Mouse (Mus musculus) midbrain, embryonic 12.5 days (tissue): ENCODE data around the gene Prr19. TPM values are rescaled to one million over a fixed set of nuclear protein-coding genes. Genes with fewer than 3 reads are reported as not detected.

Experiments
- ATAC-seq: fragments of 200-750 bp; cut with Nextera tagmentation; 2 replicates; pipeline ENCODE4 v1.8.0; 2017; ENCODE audit warnings: low read depth, moderate TSS enrichment, moderate library complexity; ENCODE audit not compliant: low FRiP score
- H3K27ac ChIP-seq: fragments of 300-500 bp; sonication (generic); replicated peaks from 2 replicates; pipeline ENCODE4 v1.5.1; 2016; ENCODE audit warnings: mild to moderate bottlenecking
- H3K27me3 ChIP-seq: fragments of 300-500 bp; sonication (generic); 2 replicates; pipeline ENCODE4 v1.6.1; 2016; ENCODE audit warnings: mild to moderate bottlenecking
- H3K36me3 ChIP-seq: fragments of 300-500 bp; sonication (generic); 2 replicates; pipeline ENCODE4 v1.6.1; 2016
- H3K4me1 ChIP-seq: fragments of 300-500 bp; sonication (generic); 2 replicates; pipeline ENCODE4 v1.6.1; 2016
- H3K4me2 ChIP-seq: fragments of 300-500 bp; sonication (generic); replicated peaks from 2 replicates; pipeline ENCODE4 v1.6.1; 2016; ENCODE audit warnings: mild to moderate bottlenecking, moderate library complexity
- H3K4me3 ChIP-seq: fragments of 300-500 bp; sonication (generic); 2 replicates; pipeline ENCODE4 v1.5.1; 2016; ENCODE audit warnings: mild to moderate bottlenecking
- H3K9ac ChIP-seq: fragments of 300-500 bp; sonication (generic); replicated peaks from 2 replicates; pipeline ENCODE4 v1.6.1; 2016; ENCODE audit warnings: mild to moderate bottlenecking, moderate library complexity
- H3K9me3 ChIP-seq: fragments of 300-500 bp; sonication (generic); 2 replicates; pipeline ENCODE4 v1.6.1; 2016; ENCODE audit warnings: mild to moderate bottlenecking
- WGBS: fragments of 180-500 bp; shearing (Covaris S2); methylation state at CpG from one replicate; pipeline ENCODE4 v1.1.7; 2016; 5-methylcytosine and 5-hydroxymethylcytosine counted together
- polyA plus RNA-seq: library from polyadenylated mRNA; unstranded; fragments of >200 nt; fragmentation: Nextera tagmentation; extraction: Ambion mirVana; gene quantifications from 2 replicates; pipeline ENCODE4 v1.2.1, GENCODE M21; 2016

The Prr19 gene
- polyA plus RNA-seq, 1 experiment from 2014 or later = 1.3 TPM

DNA sequence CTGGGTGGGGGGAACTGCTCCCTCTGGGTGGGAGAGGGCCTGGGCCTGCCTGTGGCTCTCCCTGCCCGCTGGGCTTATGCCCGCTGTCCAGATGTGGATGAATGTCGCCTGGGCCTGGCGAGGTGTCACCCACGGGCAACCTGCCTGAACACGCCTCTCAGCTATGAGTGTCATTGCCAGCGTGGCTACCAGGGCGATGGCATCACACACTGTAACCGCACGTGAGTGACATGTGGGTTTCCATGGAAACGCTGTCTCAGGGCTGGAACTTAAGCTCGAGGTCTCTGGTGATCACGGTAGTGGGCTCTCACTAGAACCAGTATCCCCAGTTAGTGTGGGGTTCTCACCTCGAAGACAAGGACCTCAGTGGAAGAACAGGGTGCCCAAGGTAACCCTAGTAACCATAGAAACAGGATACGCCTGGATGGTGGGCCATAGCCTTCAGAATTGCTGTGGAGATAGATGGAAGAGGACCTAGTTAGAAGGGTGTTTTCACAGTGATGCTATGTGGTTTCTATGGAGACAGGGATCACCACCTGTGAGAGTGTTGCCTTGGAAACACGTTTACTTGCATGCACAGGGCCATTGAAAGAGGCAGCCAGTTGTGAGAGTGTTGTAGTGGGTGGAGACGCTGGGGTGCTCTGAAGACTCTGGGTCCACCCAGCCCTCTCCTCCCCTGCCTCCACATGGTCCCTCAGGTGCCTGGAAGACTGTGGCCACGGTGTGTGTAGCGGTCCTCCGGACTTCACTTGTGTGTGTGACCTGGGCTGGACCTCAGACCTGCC, 40.0 kb downstream of the Prr19 start:
- no peak overlapping the region for H3K4me3 ChIP-seq
- H3K9me3 ChIP-seq = no peaks in the 10 kb centered on the region
- peaks cover 77% of the 10 kb centered on the region for H3K36me3 ChIP-seq
- H3K4me2 ChIP-seq = no peak overlapping the region
- H3K4me1 ChIP-seq = 0 out of 2 replicates have a peak, but pooled peaks cover 4% of the 10 kb centered on the region
- no peak for ATAC-seq
- 76% methylated on average over 20 of the region's 20 CpGs for WGBS
- no peak overlapping the region for H3K9ac ChIP-seq
- H3K27ac ChIP-seq = no peak overlapping the region
- no peaks in the 10 kb centered on the region for H3K27me3 ChIP-seq

DNA sequence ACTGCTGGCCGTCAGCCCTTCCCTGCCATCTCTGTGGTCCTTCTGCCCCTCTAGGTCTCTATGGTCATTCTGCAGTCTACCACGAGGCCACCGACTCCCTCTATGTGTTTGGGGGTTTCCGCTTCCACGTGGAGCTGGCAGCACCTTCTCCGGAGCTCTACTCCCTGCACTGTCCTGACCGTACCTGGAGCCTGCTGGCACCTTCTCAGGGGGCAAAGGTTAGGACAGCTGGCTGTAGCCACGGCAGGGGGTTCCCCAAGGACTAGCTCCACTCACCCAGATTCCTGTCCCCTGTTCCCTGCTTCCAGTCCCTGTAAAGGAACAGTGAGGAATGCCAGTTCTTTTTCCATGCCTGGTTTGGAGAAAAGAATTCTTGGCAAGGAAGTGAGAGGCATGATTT, 47.6 kb downstream of the Prr19 start:
- no peak overlapping the region for H3K4me3 ChIP-seq
- H3K27ac ChIP-seq = no peak overlapping the region
- peaks cover 94% of the 10 kb centered on the region for H3K36me3 ChIP-seq
- no peak for ATAC-seq
- no peak overlapping the region for H3K4me2 ChIP-seq
- no peaks in the 10 kb centered on the region for H3K27me3 ChIP-seq
- 93% methylated on average over 8 of the region's 8 CpGs for WGBS
- H3K9me3 ChIP-seq = 0 out of 2 replicates have a peak, but pooled peaks cover 7% of the 10 kb centered on the region
- H3K4me1 ChIP-seq = no peaks in the 10 kb centered on the region
- H3K9ac ChIP-seq = no peak overlapping the region

Other genes starting within 250 kb of the Prr19 start
- gene Grik5, start 229.1 kb upstream of the Prr19 start, polyA plus RNA-seq = 14.9 and 18.1 TPM in 2 replicates
- gene Zfp574, start 228.8 kb upstream of the Prr19 start, polyA plus RNA-seq = 42.2 and 42.8 TPM in 2 replicates
- gene Pou2f2, start 121.7 kb upstream of the Prr19 start, polyA plus RNA-seq = 44.0 and 63.7 TPM in 2 replicates
- gene Dedd2, start 80.8 kb upstream of the Prr19 start, polyA plus RNA-seq = 11.7 and 12.2 TPM in 2 replicates
- 2.3 and 2.5 TPM in 2 replicates for gene Zfp526, start 80.0 kb upstream of the Prr19 start, polyA plus RNA-seq
- gene Gsk3a, start 63.6 kb upstream of the Prr19 start, polyA plus RNA-seq = 17.9 and 19.0 TPM in 2 replicates
- gene Erf, start 50.6 kb upstream of the Prr19 start, polyA plus RNA-seq = 8.8 and 10.0 TPM in 2 replicates
- gene Cic, start 33.7 kb upstream of the Prr19 start, polyA plus RNA-seq = 39.4 and 40.8 TPM in 2 replicates
- gene Pafah1b3, start 3.4 kb upstream of the Prr19 start, polyA plus RNA-seq = 399 and 410 TPM in 2 replicates
- gene Tmem145, start 4.7 kb downstream of the Prr19 start, polyA plus RNA-seq = 20.1 and 21.4 TPM in 2 replicates
- 20.8 and 21.3 TPM in 2 replicates for gene Megf8, start 15.8 kb downstream of the Prr19 start, polyA plus RNA-seq
- gene Cnfn, start 68.3 kb downstream of the Prr19 start, polyA plus RNA-seq = not detected in 2 replicates
- gene Lipe, start 97.3 kb downstream of the Prr19 start, polyA plus RNA-seq = 5.9 and 8.5 TPM in 2 replicates
- gene Cxcl17, start 111.5 kb downstream of the Prr19 start, polyA plus RNA-seq = 0.65 and 0.75 TPM in 2 replicates
- 0.64 and 0.73 TPM in 2 replicates for gene Ceacam1, start 176.2 kb downstream of the Prr19 start, polyA plus RNA-seq
- not detected in 2 replicates for gene Ceacam2, start 238.4 kb downstream of the Prr19 start, polyA plus RNA-seq